Mouse (Mus musculus): ENCODE measurements around the gene Plxdc1. TPM values are rescaled to one million over a fixed set of nuclear protein-coding genes. Genes with fewer than 3 reads are reported as not detected.

The Plxdc1 gene
- polyA plus RNA-seq, 1 experiment = 11.1 TPM

DNA sequence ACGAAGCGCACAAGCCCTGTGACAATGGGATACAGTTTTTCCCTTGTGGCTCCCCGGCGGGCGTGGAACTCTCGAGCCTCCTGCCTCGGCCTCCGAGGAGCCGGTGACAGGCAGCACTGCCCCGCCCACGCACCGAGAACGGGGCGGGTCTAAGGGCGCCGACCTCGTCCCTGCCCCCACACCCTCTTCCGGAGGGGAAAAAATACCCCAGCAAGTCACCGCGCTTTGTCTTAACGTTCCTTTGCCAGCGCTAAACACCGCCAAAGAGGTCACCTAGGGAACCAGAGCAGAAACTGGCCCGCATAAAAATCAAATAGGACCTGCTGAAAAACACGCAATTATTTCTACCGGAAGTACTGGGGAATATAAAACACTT lies 102.7 kb downstream of the Plxdc1 start:
- peak; percentile 38 to 66 for DNase-seq (ENCODE audit: extremely low spot score in 1 of 2, low spot score in 1 of 2)

DNA sequence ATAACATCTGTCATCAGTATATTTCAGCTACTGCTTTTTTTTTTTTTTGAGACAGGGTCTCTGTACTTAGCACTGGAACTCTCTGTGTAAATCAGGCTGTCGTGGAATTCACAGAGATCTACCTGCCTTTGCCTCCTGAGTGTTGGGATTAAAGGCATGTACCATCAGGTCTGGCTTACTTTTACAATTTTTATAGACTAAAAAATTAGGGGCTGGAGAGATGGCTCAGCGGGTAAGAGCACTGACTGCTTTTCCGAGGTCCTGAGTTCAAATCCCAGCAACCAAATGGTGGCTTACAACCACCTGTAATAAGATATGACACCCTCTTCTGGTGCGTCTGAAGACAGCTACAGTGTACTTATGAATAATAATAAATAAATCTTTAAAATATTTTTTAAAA lies 105.9 kb downstream of the Plxdc1 start:
- no peak for DNase-seq (ENCODE audit: extremely low spot score in 1 of 2, low spot score in 1 of 2)

DNA sequence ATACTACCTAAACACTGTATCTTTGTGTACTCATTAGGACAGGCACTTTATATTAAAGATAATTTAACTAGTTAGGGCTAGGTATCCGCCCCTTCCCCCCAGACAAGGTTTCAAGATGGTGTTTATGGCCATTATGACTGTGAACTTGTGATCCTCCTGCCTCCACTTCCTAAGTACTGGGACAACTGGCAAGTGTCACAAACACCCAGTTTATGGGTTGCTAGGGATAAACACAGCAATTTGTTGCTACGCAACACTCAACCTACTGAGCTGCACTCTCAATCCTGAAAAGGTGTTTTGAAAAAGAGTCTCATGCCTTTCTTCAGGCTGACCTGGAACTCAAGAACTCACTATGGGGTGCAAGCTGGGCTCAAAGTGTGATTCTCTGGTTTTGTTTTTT lies 108.9 kb downstream of the Plxdc1 start:
- DNase-seq (ENCODE audit: extremely low spot score in 1 of 2, low spot score in 1 of 2) = no peak

DNA sequence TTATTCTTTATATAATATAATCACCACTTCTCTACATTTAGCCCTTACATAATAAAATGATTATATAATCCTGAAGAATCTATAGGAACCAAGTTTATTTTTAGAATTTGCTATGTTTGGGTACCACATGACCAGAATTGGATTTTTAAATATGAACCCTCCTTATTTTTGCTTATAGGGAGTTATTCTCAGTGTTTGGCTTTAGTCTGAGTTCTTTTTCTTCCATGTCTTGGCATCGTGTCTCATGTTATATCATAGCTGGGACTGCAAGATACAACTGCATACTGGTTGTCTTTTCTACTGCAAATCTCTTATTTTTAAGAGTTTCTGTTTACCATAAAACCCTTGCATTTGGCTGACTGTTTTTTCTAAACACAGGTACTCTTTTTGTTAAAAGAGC lies 111.8 kb downstream of the Plxdc1 start:
- peak in 1 of 2 experiments; percentile 34 for DNase-seq (ENCODE audit: extremely low spot score in 1 of 2, low spot score in 1 of 2)

Other genes with a start within 250 kb of the Plxdc1 start
- 60.9 and 63.3 TPM in 2 replicates for gene Pip4k2b, start 241.7 kb downstream of the Plxdc1 start, polyA plus RNA-seq (2012; rRNA removed)
- gene Cwc25, start 219.9 kb downstream of the Plxdc1 start, polyA plus RNA-seq (2012; rRNA removed) = 18.0 and 19.0 TPM in 2 replicates
- gene 1700001P01Rik, start 210.5 kb downstream of the Plxdc1 start, polyA plus RNA-seq (2012; rRNA removed) = 0.34 and 0.78 TPM in 2 replicates
- 342 and 345 TPM in 2 replicates for gene Rpl23, start 204.0 kb downstream of the Plxdc1 start, polyA plus RNA-seq (2012; rRNA removed)
- gene Lasp1, start 187.4 kb downstream of the Plxdc1 start, polyA plus RNA-seq (2012; rRNA removed) = 108 and 111 TPM in 2 replicates
- gene B230217C12Rik, start 145.7 kb downstream of the Plxdc1 start, polyA plus RNA-seq (2012; rRNA removed) = 102 and 104 TPM in 2 replicates
- 0.48 and 0.76 TPM in 2 replicates for gene Fbxo47, start 102.3 kb downstream of the Plxdc1 start, polyA plus RNA-seq (2012; rRNA removed)
- 3.2 and 3.4 TPM in 2 replicates for gene Arl5c, start 9.7 kb upstream of the Plxdc1 start, polyA plus RNA-seq (2012; rRNA removed)
- 99.8 and 103 TPM in 2 replicates for gene Cacnb1, start 36.6 kb upstream of the Plxdc1 start, polyA plus RNA-seq (2012; rRNA removed)
- 918 and 950 TPM in 2 replicates for gene Rpl19, start 40.3 kb upstream of the Plxdc1 start, polyA plus RNA-seq (2012; rRNA removed)
- gene Stac2, start 67.0 kb upstream of the Plxdc1 start, polyA plus RNA-seq (2012; rRNA removed) = 47.8 and 64.4 TPM in 2 replicates
- gene Fbxl20, start 164.0 kb upstream of the Plxdc1 start, polyA plus RNA-seq (2012; rRNA removed) = 26.8 and 28.5 TPM in 2 replicates
- gene Med1, start 206.8 kb upstream of the Plxdc1 start, polyA plus RNA-seq (2012; rRNA removed) = 24.6 and 28.8 TPM in 2 replicates
- gene Cdk12, start 216.6 kb upstream of the Plxdc1 start, polyA plus RNA-seq (2012; rRNA removed) = 17.8 and 19.5 TPM in 2 replicates